Mouse (Mus musculus) forebrain, embryonic 15.5 days (tissue): Measurements from ENCODE around the gene Mien1. TPM values are rescaled to one million over a fixed set of nuclear protein-coding genes. Genes with fewer than 3 reads are reported as not detected.

Source experiments
- ATAC-seq: fragments of 200-750 bp; cut with Nextera tagmentation; replicated peaks from 2 replicates; pipeline ENCODE4 v1.8.0; 2017; ENCODE audit warnings: mild to moderate bottlenecking, moderate TSS enrichment, moderate library complexity
- H3K27ac ChIP-seq: fragments of 300-500 bp; sonication (generic); replicated peaks from 2 replicates; pipeline ENCODE4 v1.5.1; 2015; ENCODE audit warnings: mild to moderate bottlenecking, inconsistent platforms
- H3K27me3 ChIP-seq: fragments of 300-500 bp; sonication (generic); 2 replicates; pipeline ENCODE4 v1.6.1; 2015; ENCODE audit warnings: inconsistent platforms
- H3K36me3 ChIP-seq: fragments of 300-500 bp; sonication (generic); 2 replicates; pipeline ENCODE4 v1.6.1; 2015; ENCODE audit warnings: mild to moderate bottlenecking, inconsistent platforms
- H3K4me1 ChIP-seq: fragments of 300-500 bp; sonication (generic); 2 replicates; pipeline ENCODE4 v1.6.1; 2015; ENCODE audit warnings: inconsistent platforms
- H3K4me2 ChIP-seq: fragments of 300-500 bp; sonication (generic); replicated peaks from 2 replicates; pipeline ENCODE4 v1.6.1; 2015; ENCODE audit warnings: mild to moderate bottlenecking, inconsistent platforms
- H3K4me3 ChIP-seq: fragments of 300-500 bp; sonication (generic); 2 replicates; pipeline ENCODE4 v1.5.1; 2015; ENCODE audit warnings: mild to moderate bottlenecking, inconsistent platforms
- H3K9ac ChIP-seq: fragments of 300-500 bp; sonication (generic); replicated peaks from 2 replicates; pipeline ENCODE4 v1.6.1; 2015; ENCODE audit warnings: mild to moderate bottlenecking, inconsistent platforms
- H3K9me3 ChIP-seq: fragments of 300-500 bp; sonication (generic); 2 replicates; pipeline ENCODE4 v1.6.1; 2016; ENCODE audit warnings: inconsistent platforms
- WGBS: fragments of 180-500 bp; shearing (Covaris S2); methylation state at CpG from one replicate; pipeline ENCODE4 v1.1.7; 2015; ENCODE audit warnings: mixed read lengths; 5-methylcytosine and 5-hydroxymethylcytosine counted together
- polyA plus RNA-seq: library from polyadenylated mRNA; unstranded; fragments of >200 nt; fragmentation: Nextera tagmentation; extraction: Ambion mirVana; gene quantifications from 2 replicates; pipeline ENCODE4 v1.2.1, GENCODE M21; 2015

Gene Mien1
- polyA plus RNA-seq, 1 experiment from 2014 or later = 259 TPM

GRCm38 (mm10) chr11:98392034-98392433 is 46.8 kb downstream of the Mien1 start:
- Histone ChIP-seq H3K36me3 (no peaks in the 10 kb centered on the region), H3K9me3 (no peaks in the 10 kb centered on the region), H3K4me3 (no peak overlapping the region), H3K27ac (no peak overlapping the region), H3K4me2 (no peak overlapping the region), H3K4me1 (peaks cover 16% of the 10 kb centered on the region), H3K9ac (no peak overlapping the region), H3K27me3 (peaks cover 11% of the 10 kb centered on the region)
- 21% methylated on average over 8 of the region's 8 CpGs for WGBS
- ATAC-seq = no peak

- Histone ChIP-seq H3K36me3 (no peaks in the 10 kb centered on the region), H3K4me1 (peaks cover 16% of the 10 kb centered on the region), H3K27ac (no peak overlapping the region), H3K4me3 (no peak overlapping the region), H3K9me3 (no peaks in the 10 kb centered on the region), H3K9ac (no peak overlapping the region), H3K27me3 (peaks cover 20% of the 10 kb centered on the region), H3K4me2 (no peak overlapping the region)
- 77% methylated on average over 12 of the region's 12 CpGs for WGBS
- ATAC-seq = no peak
Observed at GRCm38 (mm10) chr11:98390141-98390540, 48.6 kb downstream of the Mien1 start.

GRCm38 (mm10) chr11:98389221-98389780 is 49.5 kb downstream of the Mien1 start:
- H3K9me3 ChIP-seq = no peaks in the 10 kb centered on the region
- WGBS = 29% methylated on average over 9 of the region's 9 CpGs
- ATAC-seq = no peak
- H3K27ac ChIP-seq = no peak overlapping the region
- H3K4me3 ChIP-seq = no peak overlapping the region
- H3K36me3 ChIP-seq = no peaks in the 10 kb centered on the region
- peaks cover 14% of the 10 kb centered on the region for H3K4me1 ChIP-seq
- no peak overlapping the region for H3K9ac ChIP-seq
- peaks cover 20% of the 10 kb centered on the region for H3K27me3 ChIP-seq
- no peak overlapping the region for H3K4me2 ChIP-seq

GRCm38 (mm10) chr11:98388282-98388681 is 50.5 kb downstream of the Mien1 start:
- Histone ChIP-seq H3K9ac (no peak overlapping the region), H3K36me3 (no peaks in the 10 kb centered on the region), H3K9me3 (no peaks in the 10 kb centered on the region), H3K4me1 (peaks cover 4% of the 10 kb centered on the region), H3K27me3 (peaks cover 20% of the 10 kb centered on the region), H3K4me3 (no peak overlapping the region), H3K27ac (no peak overlapping the region), H3K4me2 (no peak overlapping the region)
- ATAC-seq = no peak
- 72% methylated on average over 10 of the region's 10 CpGs for WGBS

Other genes starting within 250 kb of the Mien1 start
- 70.0 and 75.0 TPM in 2 replicates for gene Med1, start 245.7 kb downstream of the Mien1 start, polyA plus RNA-seq
- gene Cdk12, start 235.9 kb downstream of the Mien1 start, polyA plus RNA-seq = 13.6 and 15.8 TPM in 2 replicates
- gene Neurod2, start 109.3 kb downstream of the Mien1 start, polyA plus RNA-seq = 142 and 148 TPM in 2 replicates
- gene Ppp1r1b, start 90.6 kb downstream of the Mien1 start, polyA plus RNA-seq = 49.6 and 60.4 TPM in 2 replicates
- 53.2 and 56.5 TPM in 2 replicates for gene Stard3, start 80.6 kb downstream of the Mien1 start, polyA plus RNA-seq
- 0.18 and 0.20 TPM in 2 replicates for gene Tcap, start 55.2 kb downstream of the Mien1 start, polyA plus RNA-seq
- gene Pnmt, start 52.5 kb downstream of the Mien1 start, polyA plus RNA-seq = 0.42 and 0.70 TPM in 2 replicates
- 6.5 and 7.7 TPM in 2 replicates for gene Pgap3, start 38.5 kb downstream of the Mien1 start, polyA plus RNA-seq
- 6.1 and 6.2 TPM in 2 replicates for gene Erbb2, start 26.5 kb downstream of the Mien1 start, polyA plus RNA-seq
- gene Grb7, start 7.4 kb upstream of the Mien1 start, polyA plus RNA-seq = 0.42 and 0.61 TPM in 2 replicates
- 0.10 TPM in 1 of 2 replicates, not detected in the other for gene Ikzf3, start 107.0 kb upstream of the Mien1 start, polyA plus RNA-seq
- 0.10 TPM in 1 of 2 replicates, not detected in the other for gene Zpbp2, start 112.1 kb upstream of the Mien1 start, polyA plus RNA-seq
- 106 and 115 TPM in 2 replicates for gene Ormdl3, start 148.4 kb upstream of the Mien1 start, polyA plus RNA-seq
- not detected in 2 replicates for gene Lrrc3c, start 159.3 kb upstream of the Mien1 start, polyA plus RNA-seq
- 0.52 and 0.83 TPM in 2 replicates for gene Gm12355, start 186.7 kb upstream of the Mien1 start, polyA plus RNA-seq
- not detected in 2 replicates for gene Gsdma3, start 187.4 kb upstream of the Mien1 start, polyA plus RNA-seq
- not detected in 2 replicates for gene Gsdma2, start 207.8 kb upstream of the Mien1 start, polyA plus RNA-seq
- gene Gsdma, start 225.4 kb upstream of the Mien1 start, polyA plus RNA-seq = not detected in 2 replicates
- 209 and 213 TPM in 2 replicates for gene Psmd3, start 243.6 kb upstream of the Mien1 start, polyA plus RNA-seq